9 mouse cellular contexts compared by ENCODE assay signal in genomic region chr15:98512799-98513321, GRCm38 (mm10). TPM values are rescaled to one million over a fixed set of nuclear protein-coding genes. Genes with fewer than 3 reads are reported as not detected.
DNase-seq lines count a peak whose midpoint lies in the region; ATAC-seq and TF ChIP-seq lines count a peak whose summit lies in the region.
"Had no signal": no experiment of that assay in that cellular context is flagged by ENCODE, and none has a peak within 500 bp of the region (broad histone marks: within the 10 kb centered on the region; RNA-seq: fewer than 3 reads in every experiment).

No protein-coding gene starts in this region.

- peak; percentile 85 for DNase-seq in adipocyte (ENCODE audit: low spot score)
- peak; percentile 71 for DNase-seq in gastrocnemius, postnatal 14 days
- peak; percentile 77 for DNase-seq in kidney, postnatal 10 days
- DNase-seq in monocyte, adult 2 months (ENCODE audit: low read depth in 1 of 2, low spot score in 2 of 2), result peak; percentile 27 to 58
- no peak for DNase-seq in ovary, adult 18-20 months (ENCODE audit: low spot score)

- H3K9ac ChIP-seq in intestine, postnatal 0 days (ENCODE audit: low read depth, low read length), result no peak overlapping the region
- no peak overlapping the region for H3K9ac ChIP-seq in intestine, embryonic 15.5 days

- ATAC-seq in intestine, postnatal 0 days, result no peak
- no peak for ATAC-seq in intestine, embryonic 15.5 days
- no peak for ATAC-seq in erythroblast, adult 5-6 weeks (replicated peaks; ENCODE audit: low FRiP score, poor library complexity, severe bottlenecking)

- H3K27ac ChIP-seq in intestine, postnatal 0 days (ENCODE audit: low read depth, low read length), result peak overlapping the region; percentile 28; the same call in 1 of the 2 replicates
- H3K27ac ChIP-seq in intestine, embryonic 15.5 days, result no peak overlapping the region

- H3K4me2 ChIP-seq in intestine, postnatal 0 days (replicated peaks; ENCODE audit: low read depth), result no peak overlapping the region; the same call in 1 of the 2 replicates
- no peak overlapping the region for H3K4me2 ChIP-seq in intestine, embryonic 15.5 days (replicated peaks)

- no peaks in the 10 kb centered on the region for H3K9me3 ChIP-seq in intestine, postnatal 0 days (ENCODE audit: control insufficient read depth)
- H3K9me3 ChIP-seq in intestine, embryonic 15.5 days, result no peaks in the 10 kb centered on the region

- no peak for TF ChIP-seq CTCF in intestine, postnatal 0 days (IDR thresholded peaks at IDR 0.05; ENCODE audit: low read depth)

- H3K4me1 ChIP-seq in intestine, postnatal 0 days (replicated peaks; ENCODE audit: control insufficient read depth, insufficient read depth, low read length), result no peaks in the 10 kb centered on the region
- peaks cover 6% of the 10 kb centered on the region for H3K4me1 ChIP-seq in intestine, embryonic 15.5 days (replicated peaks)

- peaks cover 7% of the 10 kb centered on the region; the same call in 1 of the 2 replicates for H3K27me3 ChIP-seq in intestine, postnatal 0 days (replicated peaks; ENCODE audit: control insufficient read depth, insufficient read depth, low read length)
- no peaks in the 10 kb centered on the region for H3K27me3 ChIP-seq in intestine, embryonic 15.5 days (replicated peaks)

- intact Hi-C loops in gastrocnemius, postnatal 14 days (cut with DNase I; ENCODE audit: low total_unique reads), result no loop called here

- H3K4me3 ChIP-seq in intestine, postnatal 0 days (ENCODE audit: low read depth, low read length), result no peak overlapping the region
- no peak overlapping the region for H3K4me3 ChIP-seq in intestine, embryonic 15.5 days (replicated peaks)

- WGBS in intestine, postnatal 0 days, result 38% methylated on average over 17 of the region's 17 CpGs
- 40% methylated on average over 17 of the region's 17 CpGs for WGBS in intestine, embryonic 15.5 days

- H3K36me3 ChIP-seq in intestine, postnatal 0 days (ENCODE audit: control insufficient read depth, insufficient read depth), result no peaks in the 10 kb centered on the region
- H3K36me3 ChIP-seq in intestine, embryonic 15.5 days, result no peaks in the 10 kb centered on the region

RNA-seq across cellular contexts. Expression of gene Olfr279, which starts 20.7 kb away (rescaled TPM):
- polyA plus RNA-seq in intestine, postnatal 0 days (2015; fragmentation: Nextera tagmentation; extraction: Ambion mirVana), result not detected in 2 replicates
- not detected in 2 replicates for polyA plus RNA-seq in intestine, embryonic 15.5 days (2015; fragmentation: Nextera tagmentation; extraction: Ambion mirVana)
- total RNA-seq in gastrocnemius, postnatal 14 days (2021), result not detected
- not detected in 2 replicates for total RNA-seq in erythroblast, adult 5-6 weeks (2015; ENCODE audit: low replicate concordance)
- total RNA-seq in erythroblast, adult 5-6 weeks (2017; ENCODE audit: low replicate concordance), result 0.17 TPM in 1 of 2 replicates, not detected in the other
- total RNA-seq: hematopoietic stem cell, adult 5-6 weeks had no signal

RNA-seq across cellular contexts. Expression of gene Kansl2, which starts 21.2 kb away (rescaled TPM):
- 42.1 and 42.3 TPM in 2 replicates for polyA plus RNA-seq in intestine, postnatal 0 days (2015; fragmentation: Nextera tagmentation; extraction: Ambion mirVana)
- polyA plus RNA-seq in intestine, embryonic 15.5 days (2015; fragmentation: Nextera tagmentation; extraction: Ambion mirVana), result 81.4 and 86.7 TPM in 2 replicates
- total RNA-seq in gastrocnemius, postnatal 14 days (2021), result 10 to 100 TPM; 52.5 to 56.9 TPM
- 15.9 and 17.1 TPM in 2 replicates for total RNA-seq in erythroblast, adult 5-6 weeks (2015; ENCODE audit: low replicate concordance)
- total RNA-seq in erythroblast, adult 5-6 weeks (2017; ENCODE audit: low replicate concordance), result 4.9 and 11.4 TPM in 2 replicates

RNA-seq across cellular contexts. Expression of gene Lalba, which starts 30.3 kb away (rescaled TPM):
- polyA plus RNA-seq in intestine, postnatal 0 days (2015; fragmentation: Nextera tagmentation; extraction: Ambion mirVana), result 0.34 and 0.56 TPM in 2 replicates
- 0.23 TPM in 1 of 2 replicates, not detected in the other for polyA plus RNA-seq in intestine, embryonic 15.5 days (2015; fragmentation: Nextera tagmentation; extraction: Ambion mirVana)
- not detected for total RNA-seq in gastrocnemius, postnatal 14 days (2021)
- total RNA-seq in erythroblast, adult 5-6 weeks (2015; ENCODE audit: low replicate concordance), result not detected in 2 replicates
- not detected in 2 replicates for total RNA-seq in erythroblast, adult 5-6 weeks (2017; ENCODE audit: low replicate concordance)
- total RNA-seq: hematopoietic stem cell, adult 5-6 weeks had no signal

RNA-seq across cellular contexts. Expression of gene OR5BS1P, which starts 43.2 kb away (rescaled TPM):
- not detected in 2 replicates for polyA plus RNA-seq in intestine, postnatal 0 days (2015; fragmentation: Nextera tagmentation; extraction: Ambion mirVana)
- not detected in 2 replicates for polyA plus RNA-seq in intestine, embryonic 15.5 days (2015; fragmentation: Nextera tagmentation; extraction: Ambion mirVana)
- not detected for total RNA-seq in gastrocnemius, postnatal 14 days (2021)
- total RNA-seq in erythroblast, adult 5-6 weeks (2015; ENCODE audit: low replicate concordance), result not detected in 2 replicates
- not detected in 2 replicates for total RNA-seq in erythroblast, adult 5-6 weeks (2017; ENCODE audit: low replicate concordance)
- total RNA-seq: hematopoietic stem cell, adult 5-6 weeks had no signal

RNA-seq across cellular contexts. Expression of gene Ccnt1, which starts 57.9 kb away (rescaled TPM):
- polyA plus RNA-seq in intestine, postnatal 0 days (2015; fragmentation: Nextera tagmentation; extraction: Ambion mirVana), result 21.1 and 25.0 TPM in 2 replicates
- 42.4 and 44.9 TPM in 2 replicates for polyA plus RNA-seq in intestine, embryonic 15.5 days (2015; fragmentation: Nextera tagmentation; extraction: Ambion mirVana)
- total RNA-seq in gastrocnemius, postnatal 14 days (2021), result 10 to 100 TPM; 20.4 to 20.6 TPM
- 23.8 and 41.1 TPM in 2 replicates for total RNA-seq in erythroblast, adult 5-6 weeks (2015; ENCODE audit: low replicate concordance)
- total RNA-seq in erythroblast, adult 5-6 weeks (2017; ENCODE audit: low replicate concordance), result 37.2 and 38.3 TPM in 2 replicates
